Mouse (Mus musculus) left cerebral cortex, adult 8-10 months (tissue): ENCODE results near the gene Pnn. TPM values are rescaled to one million over a fixed set of nuclear protein-coding genes. Genes with fewer than 3 reads are reported as not detected.
A peak's percentile ranks its signal among the peaks of the same experiment; 100 is the strongest.

ENCODE experiments used
- DNase-seq, 2 experiments: peaks; one replicate each; pipeline ENCODE4 v3.0.0; 2022; ENCODE audit warnings: low spot score in 2 of 2
- total RNA-seq, 4 experiments: library from RNA; stranded (reverse); gene quantifications; 2 replicates each; pipeline ENCODE4 v1.2.4; 2022

Gene Pnn
- total RNA-seq, 4 experiments from 2014 or later, result 43.1 to 57.8 (median 49.0) TPM

DNA sequence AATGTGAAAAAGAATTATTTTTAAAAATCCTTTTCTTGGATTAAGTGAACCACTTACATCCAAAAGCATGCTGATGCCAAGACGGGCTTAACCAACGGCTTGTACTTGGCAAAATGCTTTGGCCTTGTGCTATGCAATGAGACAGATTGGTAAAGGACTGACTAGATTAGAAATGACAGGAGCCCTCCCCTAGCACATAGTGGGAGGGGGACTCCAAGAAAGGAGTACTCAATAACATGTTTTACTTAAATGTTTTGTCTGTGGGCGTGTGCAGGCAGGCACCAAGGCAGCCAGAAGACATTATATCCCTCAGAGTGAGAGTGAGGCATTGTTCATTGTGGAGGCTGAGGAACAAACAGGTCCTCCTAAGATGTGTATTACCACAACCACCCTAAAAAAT is 7.4 kb downstream of the Pnn start:
- peak in 1 of 2 experiments; percentile 27 for DNase-seq

DNA sequence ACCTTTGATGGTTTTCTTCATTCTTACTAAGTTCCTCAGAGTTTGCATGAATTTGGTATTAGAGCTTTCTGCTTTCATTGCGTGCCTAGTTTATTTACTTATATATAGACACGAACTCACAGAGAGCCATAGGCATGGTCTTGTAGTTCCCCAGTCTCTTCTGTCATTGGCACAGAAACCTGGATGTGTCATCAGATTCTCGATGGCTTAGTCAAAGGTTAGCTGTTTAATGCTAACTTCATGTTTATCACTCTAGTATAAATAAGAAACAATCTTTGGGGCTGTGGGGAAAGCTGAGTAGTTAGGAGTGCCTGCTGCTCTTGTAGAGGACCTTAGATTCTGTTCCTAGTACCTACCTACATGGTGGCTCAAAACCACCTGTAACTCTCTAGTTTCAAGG is 10.3 kb downstream of the Pnn start:
- DNase-seq, result no peak

DNA sequence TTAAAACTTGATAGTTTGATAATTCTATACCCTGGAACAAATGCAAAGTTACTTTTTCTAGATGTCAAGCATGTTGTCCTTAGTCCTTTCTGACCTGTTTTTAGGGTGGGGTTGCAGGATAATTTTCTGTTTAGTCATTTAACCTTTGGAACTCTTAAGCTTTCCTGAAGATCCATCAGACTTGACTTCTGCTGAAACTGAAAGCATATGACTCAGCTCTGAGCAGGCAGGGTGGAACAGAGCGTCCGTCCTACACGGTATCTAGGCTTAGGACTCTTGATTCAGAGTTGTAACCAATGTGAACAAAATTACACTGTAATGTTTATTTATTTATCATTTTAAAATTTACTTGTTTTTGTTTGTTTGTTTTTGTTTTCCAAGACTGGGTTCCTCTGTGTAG is 11.2 kb downstream of the Pnn start:
- DNase-seq, result no peak

DNA sequence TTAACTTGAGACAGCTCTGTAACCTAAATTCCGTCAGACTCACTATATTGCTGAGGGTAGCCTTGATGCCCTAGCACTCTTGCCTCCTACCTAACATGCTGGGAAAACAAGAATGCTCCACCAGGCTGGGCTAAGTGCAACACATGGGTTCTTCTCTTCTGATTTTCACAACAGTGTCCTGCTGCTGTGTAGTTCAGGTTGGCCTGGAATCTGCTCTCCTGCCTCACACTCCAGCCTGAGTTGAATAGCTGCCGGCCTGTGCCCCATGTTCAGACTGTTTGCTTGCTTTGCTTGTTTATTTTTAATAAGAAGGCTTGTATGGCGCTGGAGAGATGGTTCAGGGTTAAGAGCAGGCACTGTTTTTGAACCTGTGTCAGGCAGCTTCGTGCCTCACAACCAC is 13.8 kb downstream of the Pnn start:
- DNase-seq, result no peak

DNA sequence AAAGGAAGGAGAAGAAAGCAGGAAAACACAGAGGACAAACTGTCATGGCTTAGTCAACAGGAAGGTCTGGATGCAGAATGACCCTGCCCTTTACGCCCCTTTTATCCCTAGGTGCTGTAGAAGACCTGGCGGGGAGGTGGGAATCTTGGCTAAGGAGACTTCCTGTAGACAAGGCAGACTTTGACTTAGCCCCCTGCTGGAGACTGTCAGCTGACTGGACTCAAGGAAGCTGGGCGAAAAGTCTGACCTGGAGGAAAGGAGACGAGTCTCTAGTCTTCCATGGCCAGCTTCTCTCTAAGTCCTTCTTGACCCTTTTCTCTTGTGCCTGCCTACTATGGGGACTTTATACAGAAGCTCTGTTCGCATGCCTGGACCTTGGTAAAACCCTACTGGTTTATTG is 17.8 kb downstream of the Pnn start:
- no peak for DNase-seq

DNA sequence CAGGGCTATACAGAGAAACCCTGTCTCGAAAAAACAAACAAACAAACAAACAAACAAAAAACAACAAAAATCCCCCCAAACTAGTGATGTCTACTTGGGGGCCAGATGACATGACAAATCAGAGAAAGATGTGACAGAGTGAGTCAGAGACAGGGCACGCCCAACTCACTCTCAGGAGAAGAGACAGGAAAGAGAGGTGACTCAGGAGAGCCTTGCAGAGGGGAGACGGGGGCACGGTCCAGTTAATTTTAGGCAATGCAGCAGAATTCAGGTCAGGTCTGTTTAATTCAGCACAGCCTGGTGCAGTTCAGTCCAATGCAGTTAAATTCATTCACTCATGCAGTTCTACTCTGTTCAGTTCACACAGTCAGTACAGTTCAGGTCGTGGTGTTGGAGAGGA is 19.5 kb downstream of the Pnn start:
- DNase-seq, result no peak

DNA sequence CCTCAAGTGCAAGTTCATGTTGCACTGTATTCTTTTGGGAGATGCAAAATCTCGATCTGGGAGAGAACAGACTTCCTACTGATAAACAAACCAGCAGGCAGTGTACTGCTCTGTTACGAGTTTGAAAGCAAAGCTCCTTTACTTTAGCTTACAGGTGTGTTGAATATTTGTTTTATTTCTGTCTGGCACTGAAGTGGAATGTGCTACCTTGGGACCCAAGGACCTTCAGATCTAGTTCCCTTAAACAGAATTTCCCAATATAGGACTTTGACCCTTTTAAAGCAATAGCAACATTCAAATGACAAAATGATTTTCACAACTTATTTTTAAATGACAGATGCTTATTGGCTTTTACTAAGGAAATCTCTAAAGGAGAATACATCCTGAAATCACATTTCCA is 26.9 kb downstream of the Pnn start:
- no peak for DNase-seq

DNA sequence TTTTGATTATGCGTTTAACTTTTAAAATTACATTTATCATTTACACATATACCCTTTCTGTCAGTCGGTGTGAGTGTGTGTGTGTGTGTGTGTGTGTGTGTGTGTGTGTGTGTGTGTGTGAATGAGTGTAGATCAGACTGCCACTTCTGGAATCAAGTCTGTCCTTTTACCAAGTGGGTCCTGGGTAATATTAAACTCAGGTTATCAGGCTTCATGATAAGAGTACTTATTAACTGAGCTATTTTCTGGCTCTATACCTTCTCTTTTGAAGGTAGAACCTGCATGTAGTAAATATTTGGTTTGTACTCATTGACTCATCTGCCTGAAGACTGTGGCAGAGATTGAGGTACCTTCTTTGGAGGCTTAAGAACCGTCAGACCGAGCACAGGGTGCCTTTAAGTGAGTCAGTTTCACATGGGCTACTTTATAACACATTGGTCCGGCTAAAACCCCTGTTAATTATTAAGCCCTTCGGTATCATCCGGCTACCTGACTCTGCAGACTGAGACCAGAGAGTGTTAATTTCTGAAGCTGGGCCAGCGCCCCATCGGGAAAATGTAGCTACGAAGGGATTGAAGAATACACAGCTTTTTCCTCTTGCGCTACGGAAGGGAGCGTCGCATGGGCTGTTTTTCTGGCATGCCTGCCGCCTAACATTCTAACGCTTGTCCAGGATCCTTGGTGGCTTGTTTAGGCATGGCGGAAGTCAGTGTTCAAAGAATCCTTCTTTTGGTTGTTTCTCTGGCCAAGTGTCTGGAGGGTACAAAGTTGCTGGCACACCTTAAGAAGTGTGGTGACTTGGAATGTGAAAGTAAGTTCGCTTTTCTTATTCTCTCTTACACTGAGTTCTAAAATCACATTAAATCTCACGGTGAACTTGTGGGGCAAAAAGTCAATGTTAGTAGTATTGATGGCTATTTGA is 28.7 kb downstream of the Pnn start, which contains the start of gene Mia2:
Mia2 (plus strand) TSS at position 696 of the 922 bp plus-strand sequence.
- no peak for DNase-seq

DNA sequence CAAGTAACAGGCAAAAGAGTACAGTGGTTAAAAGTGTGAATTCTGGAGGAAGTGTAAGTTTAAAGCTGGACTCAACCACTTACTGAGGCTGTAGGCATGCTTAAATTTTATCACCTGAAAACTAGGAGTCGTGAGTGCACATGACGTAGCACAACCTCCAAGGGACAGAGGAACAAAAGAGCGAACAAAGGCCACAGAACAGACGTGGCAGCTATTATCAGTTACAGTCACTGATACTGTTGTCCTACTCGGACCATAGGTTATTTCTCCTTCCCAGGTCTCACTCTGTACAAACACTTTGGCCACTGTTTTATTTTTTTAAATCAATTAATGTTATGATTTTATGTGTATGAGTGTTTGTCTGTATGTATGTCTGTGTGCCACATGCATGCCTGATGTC is 38.1 kb downstream of the Pnn start:
- no peak for DNase-seq

DNA sequence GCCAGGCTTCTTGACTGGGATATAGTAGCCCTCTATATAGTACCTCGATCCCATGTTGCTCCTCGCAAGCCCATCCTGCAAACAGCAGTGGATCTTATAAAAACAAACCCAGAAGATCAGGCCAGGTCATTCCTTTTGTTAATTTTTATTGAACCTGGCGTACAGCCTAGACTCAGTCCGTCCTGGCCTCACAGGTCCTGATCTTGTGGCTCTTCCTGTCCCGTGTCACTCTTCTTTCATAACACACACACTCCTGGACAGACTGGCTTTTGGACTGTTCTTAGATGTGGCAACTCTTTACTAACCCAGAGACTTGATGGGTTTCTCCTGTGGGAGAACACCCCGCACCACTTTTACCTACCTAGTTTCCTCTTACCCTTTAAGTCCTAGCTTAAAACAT is 39.2 kb downstream of the Pnn start:
- no peak for DNase-seq

DNA sequence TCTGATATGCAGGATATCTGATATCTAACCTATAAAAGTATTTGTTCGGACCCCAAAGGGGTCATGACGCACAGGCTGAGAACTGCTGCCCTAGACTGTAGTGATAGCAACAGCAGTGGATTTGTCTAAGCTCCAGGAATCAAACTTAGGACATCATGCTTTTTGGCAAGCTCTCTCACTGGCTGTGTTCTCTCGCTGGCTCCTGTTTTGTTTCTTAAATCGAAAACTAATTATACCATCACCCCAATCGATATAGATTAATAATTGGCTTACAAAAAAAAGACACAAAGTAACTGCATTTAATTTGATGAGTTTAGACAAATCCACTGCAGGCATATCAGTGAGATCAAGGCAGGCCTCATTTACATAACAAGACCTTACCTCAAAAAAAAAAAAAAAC is 39.8 kb downstream of the Pnn start:
- no peak for DNase-seq

DNA sequence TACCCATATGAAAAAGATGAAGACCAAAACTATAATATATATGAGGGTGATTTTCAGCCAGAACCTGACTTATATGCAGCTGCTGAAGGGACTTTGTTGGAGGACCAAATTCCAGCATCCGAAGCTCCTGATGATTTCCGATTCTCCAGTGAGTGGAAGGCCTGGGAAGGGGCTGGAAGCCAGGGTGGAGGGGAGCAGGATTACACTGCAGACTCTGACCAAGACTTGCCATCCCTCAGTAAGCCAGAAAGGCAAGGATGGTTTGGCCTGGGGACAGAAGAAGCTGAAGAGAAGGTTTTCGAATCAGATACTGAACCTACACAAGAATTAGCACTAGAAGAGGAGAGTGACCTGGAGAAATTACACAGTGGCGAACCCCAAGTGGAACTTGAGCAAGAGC is 41.2 kb downstream of the Pnn start:
- DNase-seq, result no peak

DNA sequence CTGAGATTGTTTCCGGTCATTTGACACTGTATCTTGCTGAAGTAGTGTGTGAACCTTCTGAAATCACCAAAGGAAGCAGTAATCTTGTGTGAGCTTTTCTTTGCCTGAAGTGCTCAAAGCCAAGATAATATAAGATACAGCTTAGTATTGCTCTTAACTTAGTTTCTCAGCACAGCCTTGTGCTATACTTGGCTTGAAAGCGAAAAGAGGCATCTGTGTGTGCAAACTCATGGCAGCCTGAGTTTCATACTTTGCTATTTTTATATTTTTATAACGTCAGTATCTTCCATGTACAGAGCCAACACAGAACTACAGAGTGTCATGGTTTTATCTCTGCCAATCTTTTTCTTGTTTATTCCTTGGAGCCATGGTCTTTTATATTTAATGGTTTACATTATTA is 50.5 kb downstream of the Pnn start:
- DNase-seq, result no peak

Other genes with a start within 250 kb of the Pnn start
- gene Sec23a, start 54.9 kb upstream of the Pnn start, total RNA-seq, result 100 to 1,000 TPM in 1 of 4 experiments, 10 to 100 TPM in 3; 95.5 to 102 (median 98.2) TPM
- gene Gemin2, start 53.5 kb upstream of the Pnn start, total RNA-seq, result 1 to 10 TPM; 5.9 to 7.2 (median 6.5) TPM
- 100 to 1,000 TPM; 118 to 140 (median 127) TPM for gene Trappc6b, start 5.4 kb upstream of the Pnn start, total RNA-seq
- 10 to 100 TPM; 41.9 to 48.6 (median 44.1) TPM for gene Mia2, start 28.9 kb downstream of the Pnn start, total RNA-seq
- 10 to 100 TPM; 61.8 to 74.9 (median 63.7) TPM for gene Fbxo33, start 152.8 kb downstream of the Pnn start, total RNA-seq